Mouse (Mus musculus) cortical plate, adult 2 months (tissue): ENCODE measurements around the gene Enthd1.

Experiments
- CTCF ChIP-seq: fragments of 200-500 bp; IDR thresholded peaks from 2 replicates; pipeline ENCODE4 v1.5.1; 2011; ENCODE audit warnings: mild to moderate bottlenecking, control low read depth, low read length; ENCODE audit not compliant: insufficient read depth; ENCODE audit errors: extremely low read depth
- POLR2A ChIP-seq: fragments of 200-500 bp; IDR thresholded peaks from 2 replicates; pipeline ENCODE4 v1.6.1; 2011; ENCODE audit warnings: mild to moderate bottlenecking, low read length, control low read depth; ENCODE audit not compliant: insufficient read depth; ENCODE audit errors: extremely low read depth

GRCm38 (mm10) chr15:80610335-80610734 is 45.4 kb upstream of the Enthd1 start:
- no peak for TF ChIP-seq POLR2A
- no peak for TF ChIP-seq CTCF
